Mouse (Mus musculus): ENCODE measurements around the gene Gse1. TPM values are rescaled to one million over a fixed set of nuclear protein-coding genes. Genes with fewer than 3 reads are reported as not detected.

The Gse1 gene
- polyA plus RNA-seq, 1 experiment, result 45.8 TPM

- 48% methylated on average over 2 of the region's 2 CpGs for WGBS
- Histone ChIP-seq H3K4me3 (replicated peaks; ENCODE audit: control insufficient read depth, low read depth, low read length) (peak overlapping the region; percentile 94), H3K27ac (ENCODE audit: control insufficient read depth, insufficient read depth, low read depth, low read length, poor library complexity) (no peak overlapping the region), H3K4me1 (ENCODE audit: control insufficient read depth, insufficient read depth, low read length) (no peaks in the 10 kb centered on the region; the same call in 1 of the 2 replicates)
- TF ChIP-seq CTCF (IDR thresholded peaks at IDR 0.05; ENCODE audit: control insufficient read depth, insufficient read depth, low read length) (no peak), POLR2A (IDR thresholded peaks at IDR 0.05; ENCODE audit: borderline replicate concordance, control insufficient read depth, low read depth, low read length) (no peak)
Measured at GRCm38 (mm10) chr8:120589921-120590320, 361.7 kb downstream of the Gse1 start.

GRCm38 (mm10) chr8:120591587-120592292, 363.5 kb downstream of the Gse1 start:
- Histone ChIP-seq H3K4me1 (ENCODE audit: control insufficient read depth, insufficient read depth, low read length) (no peaks in the 10 kb centered on the region; the same call in 1 of the 2 replicates), H3K4me3 (replicated peaks; ENCODE audit: control insufficient read depth, low read depth, low read length) (no peak overlapping the region), H3K27ac (ENCODE audit: control insufficient read depth, insufficient read depth, low read depth, low read length, poor library complexity) (no peak overlapping the region)
- TF ChIP-seq POLR2A (IDR thresholded peaks at IDR 0.05; ENCODE audit: borderline replicate concordance, control insufficient read depth, low read depth, low read length) (no peak), CTCF (IDR thresholded peaks at IDR 0.05; ENCODE audit: control insufficient read depth, insufficient read depth, low read length) (no peak)
- WGBS, result 72% methylated on average over 10 of the region's 10 CpGs

GRCm38 (mm10) chr8:120594571-120594970, 366.3 kb downstream of the Gse1 start:
- no peak overlapping the region for H3K4me3 ChIP-seq (replicated peaks; ENCODE audit: control insufficient read depth, low read depth, low read length)
- WGBS, result 82% methylated on average over 5 of the region's 5 CpGs
- TF ChIP-seq CTCF (IDR thresholded peaks at IDR 0.05; ENCODE audit: control insufficient read depth, insufficient read depth, low read length) (peak; percentile 57), POLR2A (IDR thresholded peaks at IDR 0.05; ENCODE audit: borderline replicate concordance, control insufficient read depth, low read depth, low read length) (no peak)

GRCm38 (mm10) chr8:120595963-120596362, 367.7 kb downstream of the Gse1 start:
- Histone ChIP-seq H3K4me3 (replicated peaks; ENCODE audit: control insufficient read depth, low read depth, low read length) (no peak overlapping the region), H3K4me1 (ENCODE audit: control insufficient read depth, insufficient read depth, low read length) (no peaks in the 10 kb centered on the region), H3K27ac (ENCODE audit: control insufficient read depth, insufficient read depth, low read depth, low read length, poor library complexity) (no peak overlapping the region)
- 14% methylated on average over 5 of the region's 5 CpGs for WGBS
- no peak for TF ChIP-seq POLR2A (IDR thresholded peaks at IDR 0.05; ENCODE audit: borderline replicate concordance, control insufficient read depth, low read depth, low read length)
- peak; percentile 86 for TF ChIP-seq CTCF (IDR thresholded peaks at IDR 0.05; ENCODE audit: control insufficient read depth, insufficient read depth, low read length)

More at GRCm38 (mm10) chr8:120594571-120594970, 366.3 kb downstream of the Gse1 start:
- Histone ChIP-seq H3K4me1 (ENCODE audit: control insufficient read depth, insufficient read depth, low read length) (no peaks in the 10 kb centered on the region), H3K27ac (ENCODE audit: control insufficient read depth, insufficient read depth, low read depth, low read length, poor library complexity) (no peak overlapping the region)

GRCm38 (mm10) chr8:120598579-120598978, 370.3 kb downstream of the Gse1 start:
- no peaks in the 10 kb centered on the region for H3K4me1 ChIP-seq (ENCODE audit: control insufficient read depth, insufficient read depth, low read length)
- no peak overlapping the region for H3K27ac ChIP-seq (ENCODE audit: control insufficient read depth, insufficient read depth, low read depth, low read length, poor library complexity)
- no peak overlapping the region for H3K4me3 ChIP-seq (replicated peaks; ENCODE audit: control insufficient read depth, low read depth, low read length)
- no peak for TF ChIP-seq POLR2A (IDR thresholded peaks at IDR 0.05; ENCODE audit: borderline replicate concordance, control insufficient read depth, low read depth, low read length)
- TF ChIP-seq CTCF (IDR thresholded peaks at IDR 0.05; ENCODE audit: control insufficient read depth, insufficient read depth, low read length), result no peak
- WGBS, result 87% methylated on average over 24 of the region's 24 CpGs

- Histone ChIP-seq H3K4me3 (replicated peaks; ENCODE audit: control insufficient read depth, low read depth, low read length) (no peak overlapping the region), H3K4me1 (ENCODE audit: control insufficient read depth, insufficient read depth, low read length) (no peaks in the 10 kb centered on the region), H3K27ac (ENCODE audit: control insufficient read depth, insufficient read depth, low read depth, low read length, poor library complexity) (no peak overlapping the region)
- 25% methylated on average over 7 of the region's 7 CpGs for WGBS
- TF ChIP-seq CTCF (IDR thresholded peaks at IDR 0.05; ENCODE audit: control insufficient read depth, insufficient read depth, low read length), result peak; percentile 80
- no peak for TF ChIP-seq POLR2A (IDR thresholded peaks at IDR 0.05; ENCODE audit: borderline replicate concordance, control insufficient read depth, low read depth, low read length)
Measured at GRCm38 (mm10) chr8:120599504-120599903, 371.2 kb downstream of the Gse1 start.

- WGBS, result 86% methylated on average over 6 of the region's 6 CpGs
- H3K4me1 ChIP-seq (ENCODE audit: control insufficient read depth, insufficient read depth, low read length), result no peaks in the 10 kb centered on the region
- TF ChIP-seq CTCF (IDR thresholded peaks at IDR 0.05; ENCODE audit: control insufficient read depth, insufficient read depth, low read length) (no peak), POLR2A (IDR thresholded peaks at IDR 0.05; ENCODE audit: borderline replicate concordance, control insufficient read depth, low read depth, low read length) (no peak)
- no peak overlapping the region for H3K4me3 ChIP-seq (replicated peaks; ENCODE audit: control insufficient read depth, low read depth, low read length)
- no peak overlapping the region for H3K27ac ChIP-seq (ENCODE audit: control insufficient read depth, insufficient read depth, low read depth, low read length, poor library complexity)
Measured at GRCm38 (mm10) chr8:120602672-120603071, 374.4 kb downstream of the Gse1 start.

GRCm38 (mm10) chr8:120607460-120607859, 379.2 kb downstream of the Gse1 start:
- no peaks in the 10 kb centered on the region for H3K4me1 ChIP-seq (ENCODE audit: control insufficient read depth, insufficient read depth, low read length)
- 69% methylated on average over 9 of the region's 9 CpGs for WGBS
- no peak overlapping the region for H3K27ac ChIP-seq (ENCODE audit: control insufficient read depth, insufficient read depth, low read depth, low read length, poor library complexity)
- no peak for TF ChIP-seq CTCF (IDR thresholded peaks at IDR 0.05; ENCODE audit: control insufficient read depth, insufficient read depth, low read length)
- no peak for TF ChIP-seq POLR2A (IDR thresholded peaks at IDR 0.05; ENCODE audit: borderline replicate concordance, control insufficient read depth, low read depth, low read length)
- H3K4me3 ChIP-seq (replicated peaks; ENCODE audit: control insufficient read depth, low read depth, low read length), result no peak overlapping the region
